Mouse (Mus musculus): ENCODE results near the gene Arhgdia. TPM values are rescaled to one million over a fixed set of nuclear protein-coding genes. Genes with fewer than 3 reads are reported as not detected.
"Not testable (repeated sequence)": the region's sequence is repeated elsewhere in the genome, so short reads cannot be mapped to it uniquely, and the experiment has no call there.

The Arhgdia gene
- polyA plus RNA-seq, 1 experiment from 2014 or later = 439 TPM

GRCm38 (mm10) chr11:120582982-120583293 lies 1.5 kb upstream of the Arhgdia start:
- not testable (repeated sequence) for H3K4me2 ChIP-seq (ENCODE audit: low read length); H3K9ac ChIP-seq (ENCODE audit: low read depth, low read length); H3K9me3 ChIP-seq (replicated peaks; ENCODE audit: control insufficient read depth, low read length, poor library complexity, severe bottlenecking); ATAC-seq; H3K27me3 ChIP-seq (ENCODE audit: control insufficient read depth, insufficient read depth, low read depth, low read length); H3K4me3 ChIP-seq (ENCODE audit: low read depth, low read length)
- peaks cover 22% of the 10 kb centered on the region for H3K36me3 ChIP-seq (ENCODE audit: control insufficient read depth, insufficient read depth, low read length)
- peak overlapping the region; percentile 90; the same call in 1 of the 2 replicates for H3K27ac ChIP-seq (ENCODE audit: low read length)
- 95% methylated on average over 2 of the region's 2 CpGs for WGBS
- H3K4me1 ChIP-seq (ENCODE audit: control insufficient read depth, insufficient read depth, low read length) = peaks cover 23% of the 10 kb centered on the region

GRCm38 (mm10) chr11:120582268-120582981 lies 1.0 kb upstream of the Arhgdia start:
- ATAC-seq = no peak
- no peaks in the 10 kb centered on the region for H3K9me3 ChIP-seq (replicated peaks; ENCODE audit: control insufficient read depth, low read length, poor library complexity, severe bottlenecking)
- H3K4me2 ChIP-seq (ENCODE audit: low read length) = peak overlapping the region; percentile 72
- peaks cover 23% of the 10 kb centered on the region for H3K4me1 ChIP-seq (ENCODE audit: control insufficient read depth, insufficient read depth, low read length)
- H3K27ac ChIP-seq (ENCODE audit: low read length) = peak overlapping the region; percentile 90
- peak overlapping the region; percentile 86 for H3K4me3 ChIP-seq (ENCODE audit: low read depth, low read length)
- peaks cover 23% of the 10 kb centered on the region for H3K36me3 ChIP-seq (ENCODE audit: control insufficient read depth, insufficient read depth, low read length)
- H3K9ac ChIP-seq (ENCODE audit: low read depth, low read length) = peak overlapping the region; percentile 99
- no peaks in the 10 kb centered on the region for H3K27me3 ChIP-seq (ENCODE audit: control insufficient read depth, insufficient read depth, low read depth, low read length)
- WGBS = 69% methylated on average over 8 of the region's 8 CpGs

- Histone ChIP-seq H3K4me3 (ENCODE audit: low read depth, low read length) (peak overlapping the region; percentile 86), H3K4me2 (ENCODE audit: low read length) (peak overlapping the region; percentile 99), H3K27me3 (ENCODE audit: control insufficient read depth, insufficient read depth, low read depth, low read length) (no peaks in the 10 kb centered on the region), H3K4me1 (ENCODE audit: control insufficient read depth, insufficient read depth, low read length) (peaks cover 23% of the 10 kb centered on the region), H3K27ac (ENCODE audit: low read length) (peak overlapping the region; percentile 90), H3K9ac (ENCODE audit: low read depth, low read length) (peak overlapping the region; percentile 99), H3K36me3 (ENCODE audit: control insufficient read depth, insufficient read depth, low read length) (peaks cover 20% of the 10 kb centered on the region), H3K9me3 (replicated peaks; ENCODE audit: control insufficient read depth, low read length, poor library complexity, severe bottlenecking) (no peaks in the 10 kb centered on the region)
- under 1% methylated on average over 37 of the region's 44 CpGs for WGBS
- peak; percentile 40 for ATAC-seq
Observed at GRCm38 (mm10) chr11:120580871-120581331, 523 bp downstream of the Arhgdia start.

GRCm38 (mm10) chr11:120580190-120580589 lies 1.2 kb downstream of the Arhgdia start:
- no peaks in the 10 kb centered on the region for H3K27me3 ChIP-seq (ENCODE audit: control insufficient read depth, insufficient read depth, low read depth, low read length)
- peak overlapping the region; percentile 86 for H3K4me3 ChIP-seq (ENCODE audit: low read depth, low read length)
- WGBS = 61% methylated on average over 7 of the region's 7 CpGs
- peak overlapping the region; percentile 90 for H3K27ac ChIP-seq (ENCODE audit: low read length)
- peaks cover 19% of the 10 kb centered on the region for H3K36me3 ChIP-seq (ENCODE audit: control insufficient read depth, insufficient read depth, low read length)
- H3K4me1 ChIP-seq (ENCODE audit: control insufficient read depth, insufficient read depth, low read length) = peaks cover 23% of the 10 kb centered on the region
- H3K9me3 ChIP-seq (replicated peaks; ENCODE audit: control insufficient read depth, low read length, poor library complexity, severe bottlenecking) = no peaks in the 10 kb centered on the region
- no peak for ATAC-seq
- H3K9ac ChIP-seq (ENCODE audit: low read depth, low read length) = peak overlapping the region; percentile 99
- H3K4me2 ChIP-seq (ENCODE audit: low read length) = peak overlapping the region; percentile 99

- Histone ChIP-seq H3K4me1 (ENCODE audit: control insufficient read depth, insufficient read depth, low read length) (peaks cover 24% of the 10 kb centered on the region), H3K4me3 (ENCODE audit: low read depth, low read length) (peak overlapping the region; percentile 86), H3K27me3 (ENCODE audit: control insufficient read depth, insufficient read depth, low read depth, low read length) (no peaks in the 10 kb centered on the region), H3K4me2 (ENCODE audit: low read length) (peak overlapping the region; percentile 99), H3K27ac (ENCODE audit: low read length) (peak overlapping the region; percentile 90), H3K36me3 (ENCODE audit: control insufficient read depth, insufficient read depth, low read length) (peaks cover 19% of the 10 kb centered on the region), H3K9ac (ENCODE audit: low read depth, low read length) (peak overlapping the region; percentile 99), H3K9me3 (replicated peaks; ENCODE audit: control insufficient read depth, low read length, poor library complexity, severe bottlenecking) (no peaks in the 10 kb centered on the region)
- WGBS = 62% methylated on average over 15 of the region's 15 CpGs
- ATAC-seq = no peak
Observed at GRCm38 (mm10) chr11:120579316-120580107, 1.9 kb downstream of the Arhgdia start.

GRCm38 (mm10) chr11:120578694-120579243 lies 2.7 kb downstream of the Arhgdia start:
- Histone ChIP-seq H3K27me3 (ENCODE audit: control insufficient read depth, insufficient read depth, low read depth, low read length) (no peaks in the 10 kb centered on the region), H3K4me3 (ENCODE audit: low read depth, low read length) (no peak overlapping the region), H3K4me1 (ENCODE audit: control insufficient read depth, insufficient read depth, low read length) (peaks cover 32% of the 10 kb centered on the region), H3K9ac (ENCODE audit: low read depth, low read length) (no peak overlapping the region), H3K36me3 (ENCODE audit: control insufficient read depth, insufficient read depth, low read length) (peaks cover 19% of the 10 kb centered on the region), H3K27ac (ENCODE audit: low read length) (no peak overlapping the region), H3K4me2 (ENCODE audit: low read length) (no peak overlapping the region), H3K9me3 (replicated peaks; ENCODE audit: control insufficient read depth, low read length, poor library complexity, severe bottlenecking) (no peaks in the 10 kb centered on the region)
- no peak for ATAC-seq
- WGBS = 92% methylated on average over 11 of the region's 11 CpGs

GRCm38 (mm10) chr11:120578024-120578693 lies 3.3 kb downstream of the Arhgdia start:
- ATAC-seq = no peak
- Histone ChIP-seq H3K36me3 (ENCODE audit: control insufficient read depth, insufficient read depth, low read length) (peaks cover 19% of the 10 kb centered on the region), H3K9me3 (replicated peaks; ENCODE audit: control insufficient read depth, low read length, poor library complexity, severe bottlenecking) (no peaks in the 10 kb centered on the region), H3K4me1 (ENCODE audit: control insufficient read depth, insufficient read depth, low read length) (peaks cover 32% of the 10 kb centered on the region), H3K27me3 (ENCODE audit: control insufficient read depth, insufficient read depth, low read depth, low read length) (no peaks in the 10 kb centered on the region), H3K4me2 (ENCODE audit: low read length) (no peak overlapping the region), H3K9ac (ENCODE audit: low read depth, low read length) (no peak overlapping the region), H3K4me3 (ENCODE audit: low read depth, low read length) (no peak overlapping the region), H3K27ac (ENCODE audit: low read length) (no peak overlapping the region)
- WGBS = 88% methylated on average over 10 of the region's 10 CpGs

GRCm38 (mm10) chr11:120577211-120578023 lies 4.0 kb downstream of the Arhgdia start:
- WGBS = 78% methylated on average over 7 of the region's 7 CpGs
- Histone ChIP-seq H3K27ac (ENCODE audit: low read length) (no peak overlapping the region), H3K9me3 (replicated peaks; ENCODE audit: control insufficient read depth, low read length, poor library complexity, severe bottlenecking) (no peaks in the 10 kb centered on the region), H3K4me2 (ENCODE audit: low read length) (no peak overlapping the region), H3K36me3 (ENCODE audit: control insufficient read depth, insufficient read depth, low read length) (peaks cover 19% of the 10 kb centered on the region), H3K4me1 (ENCODE audit: control insufficient read depth, insufficient read depth, low read length) (peaks cover 31% of the 10 kb centered on the region), H3K27me3 (ENCODE audit: control insufficient read depth, insufficient read depth, low read depth, low read length) (no peaks in the 10 kb centered on the region), H3K4me3 (ENCODE audit: low read depth, low read length) (no peak overlapping the region), H3K9ac (ENCODE audit: low read depth, low read length) (no peak overlapping the region)
- no peak for ATAC-seq
